Mouse (Mus musculus) spleen, postnatal 36 days (tissue): ENCODE data around the gene Rasgef1b.
A peak's percentile ranks its signal among the peaks of the same experiment; 100 is the strongest.

Source experiments
- DNase-seq, 2 experiments: peaks; one replicate each; pipeline ENCODE4 v3.0.0; 2022; ENCODE audit warnings: low spot score in 2 of 2, mixed read lengths in 1 of 2

Rasgef1b gene

GRCm38 (mm10) chr5:99541999-99542765, 186.7 kb downstream of the Rasgef1b start:
- no peak for DNase-seq

GRCm38 (mm10) chr5:99541321-99541895, 187.5 kb downstream of the Rasgef1b start:
- DNase-seq: peak in 1 of 2 experiments; percentile 22

GRCm38 (mm10) chr5:99533416-99533815, 195.4 kb downstream of the Rasgef1b start:
- DNase-seq: no peak

- DNase-seq: no peak
These were observed 202.1 kb downstream of the Rasgef1b start for GRCm38 (mm10) chr5:99526797-99527201.

- DNase-seq: peak in 1 of 2 experiments; percentile 24
These were observed 203.2 kb downstream of the Rasgef1b start for GRCm38 (mm10) chr5:99525649-99526048.

- no peak for DNase-seq
These were observed 206.1 kb downstream of the Rasgef1b start for GRCm38 (mm10) chr5:99522571-99523269.

- no peak for DNase-seq
These were observed 207.5 kb downstream of the Rasgef1b start for GRCm38 (mm10) chr5:99521411-99521810.

GRCm38 (mm10) chr5:99519556-99519955, 209.3 kb downstream of the Rasgef1b start:
- DNase-seq: no peak

GRCm38 (mm10) chr5:99519023-99519422, 209.8 kb downstream of the Rasgef1b start:
- DNase-seq: no peak

- DNase-seq: peak; percentile 19 to 29
These were observed 212.7 kb downstream of the Rasgef1b start for GRCm38 (mm10) chr5:99516207-99516606.

- DNase-seq: no peak
These were observed 213.1 kb downstream of the Rasgef1b start for GRCm38 (mm10) chr5:99515764-99516163.

GRCm38 (mm10) chr5:99513209-99513880, 215.5 kb downstream of the Rasgef1b start:
- no peak for DNase-seq

- DNase-seq: no peak
These were observed 217.8 kb downstream of the Rasgef1b start for GRCm38 (mm10) chr5:99511081-99511480.

- no peak for DNase-seq
These were observed 222.8 kb downstream of the Rasgef1b start for GRCm38 (mm10) chr5:99506109-99506508.

GRCm38 (mm10) chr5:99504349-99504830, 224.5 kb downstream of the Rasgef1b start:
- no peak for DNase-seq

GRCm38 (mm10) chr5:99502681-99503080, 226.2 kb downstream of the Rasgef1b start:
- DNase-seq: no peak

- DNase-seq: no peak
These were observed 229.3 kb downstream of the Rasgef1b start for GRCm38 (mm10) chr5:99499404-99500089.

- DNase-seq: no peak
These were observed 231.0 kb downstream of the Rasgef1b start for GRCm38 (mm10) chr5:99497856-99498255.

GRCm38 (mm10) chr5:99496931-99497782, 231.7 kb downstream of the Rasgef1b start:
- no peak for DNase-seq

- no peak for DNase-seq
These were observed 232.8 kb downstream of the Rasgef1b start for GRCm38 (mm10) chr5:99496157-99496453.
